23 mouse cellular contexts compared by ENCODE assay signal in genomic region chr7:135911376-135911775, GRCm38 (mm10).
"Had no signal": no experiment of that assay in that cellular context is flagged by ENCODE, and none has a peak within 500 bp of the region (broad histone marks: within the 10 kb centered on the region; RNA-seq: fewer than 3 reads in every experiment).

No protein-coding gene starts in this region.

- H3K27ac ChIP-seq: gastrocnemius, adult 2 months; heart, adult 2 months; heart, embryonic 13.5 days; heart, embryonic 15.5 days; hindbrain, embryonic 13.5 days; intestine, embryonic 15.5 days; layer of hippocampus, adult 2 months; left cerebral cortex, adult 2 months; limb, embryonic 10.5 days; limb, embryonic 12.5 days had no signal

- H3K36me3 ChIP-seq: heart, embryonic 13.5 days; heart, embryonic 15.5 days; hindbrain, embryonic 13.5 days; intestine, embryonic 15.5 days; limb, embryonic 10.5 days; limb, embryonic 12.5 days had no signal

- DNase-seq: gastrocnemius, adult 2 months; gastrocnemius, postnatal 10 days; gastrocnemius, postnatal 25 days; heart, adult 2 months; heart, postnatal 14 days; heart, postnatal 36 days; kidney, adult 18-20 months; kidney, adult 8-10 months; kidney, postnatal 10 days; kidney, postnatal 25 days; kidney, postnatal 4 days; liver had no signal

- H3K4me3 ChIP-seq: gastrocnemius, adult 2 months; heart, adult 2 months; heart, embryonic 13.5 days; heart, embryonic 15.5 days; hindbrain, embryonic 13.5 days; intestine, embryonic 15.5 days; layer of hippocampus, adult 2 months; left cerebral cortex, adult 2 months; limb, embryonic 10.5 days; limb, embryonic 12.5 days had no signal

- ATAC-seq: hindbrain, embryonic 16.5 days; inflammation-experienced regulatory T-cells, adult 6 months; intestine, embryonic 15.5 days; intestine, postnatal 0 days had no signal
